In genomic region chr8:90793710-90794109, GRCm38 (mm10) we compare ENCODE assay signal across 8 mouse cellular contexts. TPM values are rescaled to one million over a fixed set of nuclear protein-coding genes. Genes with fewer than 3 reads are reported as not detected.
DNase-seq lines count a peak whose midpoint lies in the region; ATAC-seq and TF ChIP-seq lines count a peak whose summit lies in the region.

No protein-coding gene starts in this region.

- no peaks in the 10 kb centered on the region for H3K9me3 ChIP-seq in liver, embryonic 12.5 days (replicated peaks)
- no peaks in the 10 kb centered on the region for H3K9me3 ChIP-seq in limb, embryonic 10.5 days (replicated peaks)
- H3K9me3 ChIP-seq in stomach, postnatal 0 days (ENCODE audit: control insufficient read depth, low read length) = no peaks in the 10 kb centered on the region

- no peak for TF ChIP-seq EP300 in stomach, postnatal 0 days (optimal IDR thresholded peaks at IDR 0.05)

- intact Hi-C loops in gastrocnemius, adult 2 months (cut with DNase I) = loop anchor here (1.0 to 5.0 kb wide), 2 partner anchors 792 to 941 kb away; no protein-coding TSS in a partner anchor

- no peak overlapping the region for H3K4me3 ChIP-seq in liver, embryonic 12.5 days
- no peak overlapping the region for H3K4me3 ChIP-seq in gastrocnemius, adult 2 months
- H3K4me3 ChIP-seq in kidney, adult 2 months (ENCODE audit: insufficient read depth, low read depth, low read length) = no peak overlapping the region
- H3K4me3 ChIP-seq in limb, embryonic 10.5 days = no peak overlapping the region
- H3K4me3 ChIP-seq in stomach, postnatal 0 days (ENCODE audit: low read depth, low read length) = no peak overlapping the region

- no peak overlapping the region for H3K4me2 ChIP-seq in liver, embryonic 12.5 days
- no peak overlapping the region for H3K4me2 ChIP-seq in stomach, postnatal 0 days (replicated peaks; ENCODE audit: low read depth)

- H3K27me3 ChIP-seq in liver, embryonic 12.5 days (replicated peaks) = no peaks in the 10 kb centered on the region
- H3K27me3 ChIP-seq in kidney, adult 2 months (replicated peaks; ENCODE audit: control insufficient read depth, insufficient read depth, low read length) = no peaks in the 10 kb centered on the region
- H3K27me3 ChIP-seq in limb, embryonic 10.5 days (ENCODE audit: low read depth, poor library complexity, severe bottlenecking) = no peaks in the 10 kb centered on the region
- no peaks in the 10 kb centered on the region for H3K27me3 ChIP-seq in stomach, postnatal 0 days (ENCODE audit: control insufficient read depth, insufficient read depth, low read length)

- no peaks in the 10 kb centered on the region for H3K36me3 ChIP-seq in liver, embryonic 12.5 days
- H3K36me3 ChIP-seq in kidney, adult 2 months (ENCODE audit: control insufficient read depth, insufficient read depth, low read length) = no peaks in the 10 kb centered on the region
- no peaks in the 10 kb centered on the region for H3K36me3 ChIP-seq in limb, embryonic 10.5 days
- no peaks in the 10 kb centered on the region for H3K36me3 ChIP-seq in stomach, postnatal 0 days (ENCODE audit: control insufficient read depth, insufficient read depth, low read length)

- H3K9ac ChIP-seq in liver, embryonic 12.5 days = no peak overlapping the region
- no peak overlapping the region for H3K9ac ChIP-seq in stomach, postnatal 0 days (ENCODE audit: low read length)

- H3K27ac ChIP-seq in liver, embryonic 12.5 days = no peak overlapping the region
- no peak overlapping the region for H3K27ac ChIP-seq in gastrocnemius, adult 2 months
- no peak overlapping the region for H3K27ac ChIP-seq in kidney, adult 2 months (ENCODE audit: insufficient read depth, low read depth, low read length)
- no peak overlapping the region for H3K27ac ChIP-seq in limb, embryonic 10.5 days
- no peak overlapping the region for H3K27ac ChIP-seq in stomach, postnatal 0 days (replicated peaks)

- no peak for ATAC-seq in liver, embryonic 12.5 days
- ATAC-seq in stomach, postnatal 0 days (ENCODE audit: low FRiP score, low TSS enrichment) = no peak; the same call in 1 of the 2 replicates

- H3K4me1 ChIP-seq in liver, embryonic 12.5 days = peaks cover 12% of the 10 kb centered on the region; the same call in 1 of the 2 replicates
- 0 out of 2 replicates have a peak, but pooled peaks cover 4% of the 10 kb centered on the region for H3K4me1 ChIP-seq in kidney, adult 2 months (ENCODE audit: control insufficient read depth, insufficient read depth, low read length)
- H3K4me1 ChIP-seq in limb, embryonic 10.5 days = peaks cover 14% of the 10 kb centered on the region
- no peaks in the 10 kb centered on the region for H3K4me1 ChIP-seq in stomach, postnatal 0 days (replicated peaks; ENCODE audit: control insufficient read depth, insufficient read depth)

- TF ChIP-seq CTCF in gastrocnemius, adult 2 months (IDR thresholded peaks at IDR 0.05) = no peak; the same call in 1 of the 2 replicates
- peak; percentile 89 for TF ChIP-seq CTCF in kidney, adult 2 months (conservative IDR thresholded peaks at IDR 0.05; ENCODE audit: insufficient read depth, insufficient read length, low read depth, low read length)
- peak; percentile 92 for TF ChIP-seq CTCF in stomach, postnatal 0 days (IDR thresholded peaks at IDR 0.05; ENCODE audit: low read depth)

- peak; percentile 56 for DNase-seq in liver
- peak; percentile 89 to 92 for DNase-seq in cerebellum, postnatal 14 days
- peak; percentile 77 for DNase-seq in gastrocnemius, adult 2 months
- DNase-seq in kidney, adult 2 months = peak; percentile 77
- DNase-seq in limb, embryonic 10.5 days (ENCODE audit: low spot score) = peak; percentile 83
- DNase-seq in naive thymus-derived CD4-positive, alpha-beta T cell, adult 2 months (ENCODE audit: low read depth) = peak; percentile 85
- DNase-seq in stomach, postnatal 0 days (ENCODE audit: low spot score) = peak; percentile 78

- no peak for TF ChIP-seq POLR2A in kidney, adult 2 months (IDR thresholded peaks at IDR 0.05; ENCODE audit: low read depth, low read length)

- 8% methylated on average over 3 of the region's 3 CpGs for WGBS in liver, embryonic 12.5 days (ENCODE audit: insufficient replicate concordance)
- WGBS in kidney, adult 2 months = 3% methylated on average over 3 of the region's 3 CpGs
- 11% methylated on average over 3 of the region's 3 CpGs for WGBS in limb, embryonic 10.5 days
- WGBS in stomach, postnatal 0 days = under 1% methylated on average over 3 of the region's 3 CpGs

RNA-seq across cellular contexts. Expression of gene Gm19935, which starts 23.5 kb away (rescaled TPM):
- not detected in 2 replicates for polyA plus RNA-seq in liver, embryonic 12.5 days (2016; fragmentation: Nextera tagmentation; extraction: Ambion mirVana)
- not detected for total RNA-seq in gastrocnemius, adult 2 months (2021)
- 0.16 and 0.24 TPM in 2 replicates for polyA plus RNA-seq in kidney, adult 2 months (2012; rRNA removed)
- not detected in 2 replicates for polyA plus RNA-seq in limb, embryonic 10.5 days (2016; fragmentation: Nextera tagmentation; extraction: Ambion mirVana)
- polyA plus RNA-seq in stomach, postnatal 0 days (2015; fragmentation: Nextera tagmentation; extraction: Ambion mirVana) = 0.13 and 0.35 TPM in 2 replicates

RNA-seq across cellular contexts. Expression of gene Chd9, which starts 34.4 kb away (rescaled TPM):
- 15.2 and 15.7 TPM in 2 replicates for polyA plus RNA-seq in liver, embryonic 12.5 days (2016; fragmentation: Nextera tagmentation; extraction: Ambion mirVana)
- total RNA-seq in gastrocnemius, adult 2 months (2021) = 10 to 100 TPM; 47.2 to 49.5 TPM
- polyA plus RNA-seq in kidney, adult 2 months (2012; rRNA removed) = 224 and 271 TPM in 2 replicates
- 35.8 and 45.5 TPM in 2 replicates for polyA plus RNA-seq in limb, embryonic 10.5 days (2016; fragmentation: Nextera tagmentation; extraction: Ambion mirVana)
- polyA plus RNA-seq in stomach, postnatal 0 days (2015; fragmentation: Nextera tagmentation; extraction: Ambion mirVana) = 125 and 131 TPM in 2 replicates
